Mouse (Mus musculus) liver, embryonic 11.5 days (tissue): ENCODE data around the gene Stx1a. TPM values are rescaled to one million over a fixed set of nuclear protein-coding genes. Genes with fewer than 3 reads are reported as not detected.
"Not testable (repeated sequence)": the region's sequence is repeated elsewhere in the genome, so short reads cannot be mapped to it uniquely, and the experiment has no call there.

ENCODE experiments used
- ATAC-seq: fragments of 200-750 bp; cut with Nextera tagmentation; replicated peaks from 2 replicates; pipeline ENCODE4 v1.8.0; 2017; ENCODE audit warnings: moderate number of reproducible peaks, mild to moderate bottlenecking, moderate TSS enrichment, moderate library complexity; ENCODE audit not compliant: low FRiP score
- DNase-seq: peaks from one replicate; pipeline ENCODE4 v3.0.0-alpha.2; 2017; ENCODE audit warnings: low spot score
- H3K27ac ChIP-seq: fragments of 300-500 bp; sonication (generic); 2 replicates; pipeline ENCODE4 v1.5.1; 2014; ENCODE audit warnings: mild to moderate bottlenecking, low read depth, low read length, control low read depth
- H3K27me3 ChIP-seq: fragments of 300-500 bp; sonication (generic); replicated peaks from 2 replicates; pipeline ENCODE4 v1.6.1; 2014; ENCODE audit warnings: low read length, mixed read lengths; ENCODE audit not compliant: control insufficient read depth, insufficient read depth
- H3K36me3 ChIP-seq: fragments of 300-500 bp; sonication (generic); 2 replicates; pipeline ENCODE4 v1.6.1; 2014; ENCODE audit warnings: mild to moderate bottlenecking, low read length, moderate library complexity, mixed read lengths; ENCODE audit not compliant: control insufficient read depth, insufficient read depth
- H3K4me1 ChIP-seq: fragments of 300-500 bp; sonication (generic); replicated peaks from 2 replicates; pipeline ENCODE4 v1.6.1; 2014; ENCODE audit warnings: low read length, mixed read lengths; ENCODE audit not compliant: control insufficient read depth, insufficient read depth
- H3K4me2 ChIP-seq: fragments of 300-500 bp; sonication (generic); 2 replicates; pipeline ENCODE4 v1.6.1; 2014; ENCODE audit warnings: mild to moderate bottlenecking, control low read depth, moderate library complexity
- H3K4me3 ChIP-seq: fragments of 300-500 bp; sonication (generic); 2 replicates; pipeline ENCODE4 v1.5.1; 2014; ENCODE audit warnings: low read depth, low read length, control low read depth
- H3K9ac ChIP-seq: fragments of 300-500 bp; sonication (generic); 2 replicates; pipeline ENCODE4 v1.6.1; 2014; ENCODE audit warnings: low read depth, low read length, control low read depth
- H3K9me3 ChIP-seq: fragments of 300-500 bp; sonication (generic); 2 replicates; pipeline ENCODE4 v1.6.1; 2016; ENCODE audit warnings: low read length, inconsistent platforms, mixed read lengths; ENCODE audit not compliant: control insufficient read depth
- WGBS: fragments of 180-500 bp; shearing (Covaris S2); extraction: QIAGEN DNeasy Blood & Tissue Kit; methylation state at CpG from one replicate; pipeline ENCODE4 v1.1.7; 2014; 5-methylcytosine and 5-hydroxymethylcytosine counted together
- polyA plus RNA-seq: library from polyadenylated mRNA; unstranded; fragments of >200 nt; fragmentation: Nextera tagmentation; extraction: Ambion mirVana; gene quantifications from 2 replicates; pipeline ENCODE4 v1.2.1, GENCODE M21; 2014

Stx1a gene
- polyA plus RNA-seq, 1 experiment from 2014 or later, result 6.4 TPM

DNA sequence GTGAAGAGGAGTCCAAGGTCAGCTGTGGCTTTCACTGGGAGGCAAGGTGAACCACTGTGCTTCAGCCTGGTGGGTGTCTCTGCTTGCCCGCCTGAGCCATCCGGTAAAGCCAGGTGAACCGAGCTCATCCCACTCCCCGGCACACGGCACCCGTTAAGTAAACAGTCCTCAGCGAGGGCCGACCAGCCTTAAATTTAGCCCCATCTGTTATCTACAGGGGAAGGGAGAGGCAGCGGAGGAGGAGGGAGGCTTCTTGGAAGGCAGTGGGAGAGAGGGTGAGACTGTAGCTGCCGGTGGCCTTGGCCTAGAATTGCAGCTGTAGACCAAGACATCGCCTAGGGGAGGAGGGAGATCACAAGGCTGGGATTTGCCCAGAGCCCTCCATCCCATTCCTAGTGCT lies 17.5 kb downstream of the Stx1a start:
- WGBS, result 29% methylated on average over 11 of the region's 11 CpGs
- Histone ChIP-seq H3K27me3 (no peaks in the 10 kb centered on the region), H3K9me3 (no peaks in the 10 kb centered on the region), H3K36me3 (peaks cover 3% of the 10 kb centered on the region; the same call in 1 of the 2 replicates), H3K4me3 (0 out of 2 replicates have a peak overlapping the region, but pooled peaks have one; percentile 3), H3K9ac (peak overlapping the region; percentile 57), H3K4me2 (peak overlapping the region; percentile 47), H3K27ac (peak overlapping the region; percentile 36), H3K4me1 (peaks cover 31% of the 10 kb centered on the region)
- DNase-seq (no peak), ATAC-seq (peak; percentile 42; the same call in 1 of the 2 replicates)

DNA sequence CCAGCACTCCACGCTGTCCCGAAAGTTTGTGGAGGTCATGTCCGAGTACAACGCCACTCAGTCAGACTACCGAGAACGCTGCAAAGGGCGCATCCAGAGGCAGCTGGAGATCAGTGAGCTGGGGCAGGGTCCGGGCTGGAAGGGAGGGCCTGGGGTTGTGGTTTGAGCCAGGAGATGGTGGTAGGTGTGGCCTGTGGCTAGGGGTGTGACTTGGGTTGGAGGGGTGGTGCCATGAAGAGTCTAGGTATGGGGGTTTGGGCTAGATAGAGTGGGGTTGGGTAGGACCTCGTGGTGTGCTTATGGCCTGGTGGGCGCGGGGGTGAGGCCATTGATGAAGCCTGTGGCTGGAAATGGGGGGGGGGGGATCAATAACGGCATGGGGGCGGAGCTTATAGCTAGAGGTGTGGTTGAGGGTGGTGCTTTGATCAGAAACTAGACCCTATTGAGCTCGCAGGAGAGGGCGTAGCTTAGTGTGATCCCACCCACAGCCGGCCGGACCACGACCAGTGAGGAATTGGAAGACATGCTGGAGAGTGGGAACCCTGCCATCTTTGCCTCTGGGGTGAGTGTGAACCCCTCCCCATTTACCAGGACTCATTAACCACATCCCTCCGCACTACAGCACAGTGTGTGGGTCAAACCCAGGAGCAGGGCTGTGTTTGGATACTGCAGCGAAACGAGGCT lies 19.0 kb downstream of the Stx1a start:
- peak; percentile 80 for ATAC-seq

DNA sequence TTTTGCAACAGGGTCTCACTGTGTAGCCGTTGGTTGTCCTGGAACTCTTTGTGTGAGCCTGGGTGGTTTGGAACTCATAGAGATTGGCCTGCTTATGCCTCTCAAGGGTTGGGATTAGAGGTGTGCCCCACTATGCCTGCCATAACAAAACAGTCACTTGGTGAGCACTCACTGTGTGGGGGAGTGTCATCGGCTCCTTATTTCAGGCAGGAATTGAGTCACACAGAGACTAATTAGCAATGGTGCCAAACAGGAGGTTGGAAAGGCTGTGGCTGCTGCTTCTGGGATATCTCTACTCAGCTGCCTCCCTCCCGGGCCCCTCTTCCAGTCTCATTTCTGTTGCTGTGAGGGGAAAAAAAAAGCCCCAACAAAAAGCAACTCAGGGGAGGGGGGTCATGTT lies 21.3 kb downstream of the Stx1a start:
- H3K9ac ChIP-seq, result no peak overlapping the region
- H3K36me3 ChIP-seq, result peaks cover 17% of the 10 kb centered on the region
- no peak overlapping the region for H3K4me2 ChIP-seq
- ATAC-seq (no peak), DNase-seq (no peak)
- H3K9me3 ChIP-seq, result no peaks in the 10 kb centered on the region
- no peak overlapping the region for H3K4me3 ChIP-seq
- WGBS, result 87% methylated on average over 3 of the region's 3 CpGs
- peaks cover 27% of the 10 kb centered on the region for H3K4me1 ChIP-seq
- H3K27me3 ChIP-seq, result no peaks in the 10 kb centered on the region
- H3K27ac ChIP-seq, result no peak overlapping the region

More for the DNA sequence above, 19.0 kb downstream of the Stx1a start:
- H3K4me3 ChIP-seq, result peak overlapping the region; percentile 34
- peak overlapping the region; percentile 62 for H3K4me2 ChIP-seq
- peaks cover 31% of the 10 kb centered on the region for H3K4me1 ChIP-seq
- peak overlapping the region; percentile 27; the same call in 1 of the 2 replicates for H3K9ac ChIP-seq
- no peak for DNase-seq
- 33% methylated on average over 21 of the region's 21 CpGs for WGBS
- H3K9me3 ChIP-seq, result no peaks in the 10 kb centered on the region
- 0 out of 2 replicates have a peak overlapping the region, but pooled peaks have one; percentile 4 for H3K27ac ChIP-seq
- H3K36me3 ChIP-seq, result peaks cover 3% of the 10 kb centered on the region; the same call in 1 of the 2 replicates
- H3K27me3 ChIP-seq, result no peaks in the 10 kb centered on the region

DNA sequence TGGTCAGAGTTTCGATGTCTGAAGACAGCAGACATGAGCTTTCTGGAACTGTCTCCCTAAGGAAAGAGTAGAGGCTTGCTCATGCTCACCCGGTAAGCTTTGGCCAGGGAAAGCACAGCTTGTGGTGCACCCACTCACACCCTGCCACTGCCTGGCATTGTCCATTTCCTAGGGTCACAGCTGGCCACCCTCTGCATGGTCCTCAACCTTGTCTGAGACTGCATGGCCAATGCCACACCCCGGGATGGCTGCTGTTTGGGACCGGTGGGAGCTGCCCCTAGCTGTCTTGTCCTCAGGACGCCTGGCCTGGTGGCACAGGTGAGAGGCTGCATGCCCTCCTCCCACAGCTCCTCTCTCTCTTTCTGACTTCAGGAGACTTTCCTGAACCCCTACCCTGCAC lies 25.3 kb downstream of the Stx1a start:
- no peak overlapping the region for H3K4me2 ChIP-seq
- 92% methylated on average over 5 of the region's 5 CpGs for WGBS
- ATAC-seq (no peak), DNase-seq (no peak)
- no peak overlapping the region for H3K27ac ChIP-seq
- H3K4me3 ChIP-seq, result no peak overlapping the region
- H3K9ac ChIP-seq, result no peak overlapping the region
- no peaks in the 10 kb centered on the region for H3K4me1 ChIP-seq
- peaks cover 22% of the 10 kb centered on the region for H3K36me3 ChIP-seq
- H3K27me3 ChIP-seq, result no peaks in the 10 kb centered on the region
- no peaks in the 10 kb centered on the region for H3K9me3 ChIP-seq

DNA sequence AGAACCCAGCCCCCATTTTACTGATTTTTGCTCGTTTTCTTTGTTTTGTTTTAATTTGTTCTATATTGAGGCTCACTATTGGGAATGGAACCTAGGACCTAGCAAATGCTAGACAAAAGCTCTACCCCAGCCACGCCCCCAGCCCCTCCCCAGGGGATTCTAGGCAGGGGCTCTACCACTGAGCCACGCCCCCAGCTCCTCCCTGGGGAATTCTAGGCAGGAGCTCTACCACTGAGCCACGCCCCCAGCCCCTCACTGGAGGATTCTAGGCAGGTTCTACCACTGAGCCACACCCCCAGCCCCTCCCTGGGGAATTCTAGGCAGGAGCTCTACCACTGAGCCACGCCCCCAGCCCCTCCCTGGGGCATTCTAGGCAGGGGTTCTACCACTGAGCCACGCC lies 26.0 kb downstream of the Stx1a start:
- H3K4me3 ChIP-seq, result not testable (repeated sequence)

DNA sequence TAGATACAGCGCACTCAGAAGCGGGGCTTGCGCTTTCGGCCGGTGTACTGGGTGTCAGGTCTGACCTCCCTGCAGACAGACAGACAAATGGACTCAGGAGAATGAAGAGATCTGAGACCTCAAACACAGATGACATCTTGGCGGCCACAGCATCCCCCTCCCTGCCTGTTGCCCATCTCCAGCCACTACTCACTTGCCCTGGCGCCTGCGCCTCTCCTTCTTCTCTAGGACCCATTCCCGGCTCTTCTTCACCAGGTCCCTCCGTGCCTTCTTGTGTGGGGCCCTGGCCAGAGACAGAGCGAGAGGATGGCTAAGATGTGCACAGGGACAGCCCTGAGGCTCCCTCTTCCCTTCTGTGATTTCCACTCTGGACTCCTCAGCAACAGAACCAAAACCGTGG lies 30.1 kb downstream of the Stx1a start:
- Histone ChIP-seq H3K4me1 (no peaks in the 10 kb centered on the region), H3K27ac (no peak overlapping the region), H3K4me3 (no peak overlapping the region), H3K9me3 (no peaks in the 10 kb centered on the region), H3K4me2 (no peak overlapping the region), H3K36me3 (peaks cover 28% of the 10 kb centered on the region), H3K9ac (no peak overlapping the region), H3K27me3 (no peaks in the 10 kb centered on the region)
- no peak for ATAC-seq
- DNase-seq, result no peak
- 84% methylated on average over 12 of the region's 12 CpGs for WGBS

More for the DNA sequence above, 26.0 kb downstream of the Stx1a start:
- H3K4me1 ChIP-seq, DNase-seq, H3K9ac ChIP-seq, H3K27me3 ChIP-seq, ATAC-seq, H3K9me3 ChIP-seq, H3K4me2 ChIP-seq, H3K27ac ChIP-seq: not testable (repeated sequence)
- 92% methylated on average over 6 of the region's 6 CpGs for WGBS
- peaks cover 22% of the 10 kb centered on the region for H3K36me3 ChIP-seq

DNA sequence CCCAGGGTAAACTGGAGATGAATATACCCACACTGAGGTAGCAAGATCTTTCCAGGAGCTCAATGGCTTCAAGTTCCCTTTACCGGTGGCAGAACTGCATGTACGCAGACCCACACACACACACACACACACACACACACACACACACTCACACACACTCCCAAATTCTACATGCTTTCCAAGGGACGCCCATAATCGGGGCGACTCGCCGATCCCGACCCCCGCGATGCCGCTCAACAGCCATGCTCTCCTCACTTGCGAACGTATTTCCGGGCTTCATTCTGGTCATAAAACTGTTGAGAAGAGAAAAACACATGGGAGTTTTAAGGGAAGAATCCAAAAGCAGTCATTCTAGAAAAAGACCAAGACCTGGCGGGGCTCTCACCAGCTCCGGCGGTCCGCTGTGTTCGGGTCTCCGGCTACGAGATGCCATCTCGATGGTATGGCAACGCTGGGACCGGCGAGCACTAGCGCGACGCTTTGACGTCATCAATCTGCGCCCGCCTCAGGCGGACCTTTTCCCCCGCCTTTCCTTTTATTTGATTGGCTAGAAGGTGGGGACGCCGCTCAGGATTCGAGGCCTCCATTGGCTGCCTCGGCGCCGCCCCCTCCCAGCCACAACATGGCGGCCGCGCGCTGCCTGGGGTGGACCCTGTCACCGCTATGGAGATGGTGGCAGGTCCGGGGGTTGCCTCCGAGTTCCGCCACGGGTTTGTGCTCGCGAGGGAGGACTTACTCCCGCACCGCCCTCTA lies 40.5 kb downstream of the Stx1a start, which contains the start of gene Dnajc30:
Gene Dnajc30 (plus strand): TSS at position 574 of the 753 bp plus-strand sequence.
- Histone ChIP-seq H3K27me3 (no peaks in the 10 kb centered on the region), H3K4me1 (peaks cover 7% of the 10 kb centered on the region), H3K9ac (peak within 1 kb of the TSS; percentile 85), H3K4me3 (peak within 1 kb of the TSS; percentile 76), H3K9me3 (no peaks in the 10 kb centered on the region), H3K27ac (peak within 1 kb of the TSS; percentile 54; the same call in 1 of the 2 replicates), H3K36me3 (peaks cover 34% of the 10 kb centered on the region), H3K4me2 (peak within 1 kb of the TSS; percentile 96)
- under 1% methylated on average over 52 of the region's 52 CpGs for WGBS
- DNase-seq (peak; percentile 96), ATAC-seq (peak; percentile 96)

DNA sequence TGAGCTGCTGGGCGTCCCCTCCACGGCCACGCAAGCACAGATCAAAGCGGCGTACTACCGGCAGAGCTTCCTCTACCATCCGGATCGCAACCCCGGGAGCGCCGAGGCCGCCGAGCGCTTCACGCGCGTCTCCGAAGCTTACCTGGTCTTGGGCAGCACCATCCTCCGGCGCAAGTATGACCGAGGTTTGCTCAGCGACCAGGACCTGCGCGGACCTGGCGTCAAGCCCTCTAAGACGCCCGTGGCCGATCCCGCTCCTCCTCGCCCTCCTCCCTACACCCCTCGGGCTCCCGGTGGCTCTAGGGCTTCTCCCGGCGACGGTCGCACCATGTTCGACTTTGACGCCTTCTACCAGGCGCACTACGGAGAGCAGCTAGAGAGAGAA lies 41.1 kb downstream of the Stx1a start:
- Histone ChIP-seq H3K9me3 (no peaks in the 10 kb centered on the region), H3K27me3 (no peaks in the 10 kb centered on the region), H3K4me1 (peaks cover 7% of the 10 kb centered on the region), H3K9ac (peak overlapping the region; percentile 85), H3K36me3 (peaks cover 29% of the 10 kb centered on the region), H3K27ac (peak overlapping the region; percentile 54; the same call in 1 of the 2 replicates), H3K4me2 (peak overlapping the region; percentile 96), H3K4me3 (peak overlapping the region; percentile 76)
- WGBS, result under 1% methylated on average over 40 of the region's 40 CpGs
- DNase-seq, result no peak
- peak; percentile 55 for ATAC-seq
